Comparison of ENCODE assay signal across 11 mouse cellular contexts in the genomic region with DNA sequence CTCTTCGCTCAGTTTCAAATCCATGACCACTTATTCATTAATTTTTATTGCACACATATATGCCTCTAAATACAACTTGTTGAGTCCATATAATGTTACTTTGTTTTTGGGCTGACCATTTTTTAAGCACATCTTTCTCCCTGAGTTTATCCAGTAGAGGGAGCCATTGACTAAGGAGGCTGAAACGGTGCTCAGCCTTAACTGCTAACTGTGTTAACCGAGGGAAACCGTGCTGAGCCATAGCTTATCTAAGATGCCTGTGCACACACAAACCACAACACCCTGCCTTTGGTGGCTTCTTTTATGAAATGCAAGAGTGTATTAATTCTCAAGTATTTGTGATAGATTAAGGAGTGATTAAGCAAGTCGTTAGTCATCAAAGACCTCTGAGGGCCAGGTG. TPM values are rescaled to one million over a fixed set of nuclear protein-coding genes. Genes with fewer than 3 reads are reported as not detected.
DNase-seq lines count a peak whose midpoint lies in the region; ATAC-seq and TF ChIP-seq lines count a peak whose summit lies in the region.
"Had no signal": no experiment of that assay in that cellular context is flagged by ENCODE, and none has a peak within 500 bp of the region (broad histone marks: within the 10 kb centered on the region; RNA-seq: fewer than 3 reads in every experiment).

No protein-coding gene starts in this region.

- WGBS in forebrain, postnatal 0 days = 42% methylated on average over 5 of the region's 5 CpGs
- 57% methylated on average over 5 of the region's 5 CpGs for WGBS in forebrain, embryonic 11.5 days
- 58% methylated on average over 5 of the region's 5 CpGs for WGBS in midbrain, embryonic 11.5 days
- 50% methylated on average over 5 of the region's 5 CpGs for WGBS in midbrain, embryonic 15.5 days

- peaks cover 67% of the 10 kb centered on the region for H3K36me3 ChIP-seq in forebrain, postnatal 0 days (ENCODE audit: insufficient read depth)
- H3K36me3 ChIP-seq in forebrain, embryonic 11.5 days (ENCODE audit: control insufficient read depth, insufficient read depth, low read length) = no peaks in the 10 kb centered on the region; the same call in 1 of the 2 replicates
- H3K36me3 ChIP-seq in midbrain, embryonic 11.5 days (ENCODE audit: control insufficient read depth, insufficient read depth, low read length) = peaks cover 5% of the 10 kb centered on the region; the same call in 1 of the 2 replicates
- H3K36me3 ChIP-seq in midbrain, embryonic 15.5 days (replicated peaks) = peaks cover 47% of the 10 kb centered on the region

- H3K27ac ChIP-seq in forebrain, postnatal 0 days (ENCODE audit: low read depth, low read length) = no peak overlapping the region
- no peak overlapping the region for H3K27ac ChIP-seq in forebrain, embryonic 11.5 days (ENCODE audit: low read depth, low read length)
- no peak overlapping the region for H3K27ac ChIP-seq in midbrain, embryonic 11.5 days (ENCODE audit: low read depth, low read length)
- H3K27ac ChIP-seq in midbrain, embryonic 15.5 days = no peak overlapping the region
- H3K27ac ChIP-seq: neural tube, embryonic 13.5 days had no signal

- peak; percentile 65 for TF ChIP-seq CTCF in forebrain, postnatal 0 days (IDR thresholded peaks at IDR 0.05; ENCODE audit: low read depth)

- H3K4me3 ChIP-seq in forebrain, postnatal 0 days (ENCODE audit: low read depth, low read length) = no peak overlapping the region
- no peak overlapping the region for H3K4me3 ChIP-seq in forebrain, embryonic 11.5 days (ENCODE audit: low read depth, low read length)
- no peak overlapping the region for H3K4me3 ChIP-seq in midbrain, embryonic 11.5 days (ENCODE audit: low read depth, low read length)
- H3K4me3 ChIP-seq in midbrain, embryonic 15.5 days = no peak overlapping the region
- H3K4me3 ChIP-seq: neural tube, embryonic 13.5 days had no signal

- peak; percentile 66 for ATAC-seq in forebrain, postnatal 0 days
- ATAC-seq in forebrain, embryonic 11.5 days (replicated peaks; ENCODE audit: low FRiP score) = no peak
- 0 out of 2 replicates have a peak, but pooled peaks have one; percentile 42 for ATAC-seq in midbrain, embryonic 11.5 days (ENCODE audit: low FRiP score)
- ATAC-seq in midbrain, embryonic 15.5 days (replicated peaks) = no peak; the same call in 1 of the 2 replicates
- ATAC-seq in common myeloid progenitor, adult 5-6 weeks (replicated peaks; ENCODE audit: low read depth, poor library complexity, severe bottlenecking) = peak; percentile 97
- ATAC-seq in neutrophil, adult 5-6 weeks (ENCODE audit: extremely low read depth, insufficient number of reproducible peaks, low FRiP score, poor library complexity, severe bottlenecking) = 0 out of 2 replicates have a peak, but pooled peaks have one; percentile 19
- ATAC-seq in inflammation-experienced regulatory T-cells, adult 6 months = no peak

- H3K9me3 ChIP-seq in forebrain, postnatal 0 days (ENCODE audit: low read length) = no peaks in the 10 kb centered on the region
- no peaks in the 10 kb centered on the region for H3K9me3 ChIP-seq in forebrain, embryonic 11.5 days (ENCODE audit: control insufficient read depth, low read length)
- no peaks in the 10 kb centered on the region for H3K9me3 ChIP-seq in midbrain, embryonic 11.5 days (ENCODE audit: control insufficient read depth, low read length)
- H3K9me3 ChIP-seq in midbrain, embryonic 15.5 days = no peaks in the 10 kb centered on the region
- H3K9me3 ChIP-seq: neural tube, embryonic 13.5 days had no signal

- no peak overlapping the region for H3K9ac ChIP-seq in forebrain, postnatal 0 days
- H3K9ac ChIP-seq in forebrain, embryonic 11.5 days (ENCODE audit: low read length) = no peak overlapping the region
- no peak overlapping the region for H3K9ac ChIP-seq in midbrain, embryonic 11.5 days (ENCODE audit: low read length)
- H3K9ac ChIP-seq in midbrain, embryonic 15.5 days = no peak overlapping the region
- H3K9ac ChIP-seq: neural tube, embryonic 13.5 days had no signal

- H3K4me2 ChIP-seq in forebrain, postnatal 0 days (ENCODE audit: low read depth) = no peak overlapping the region
- H3K4me2 ChIP-seq in forebrain, embryonic 11.5 days (ENCODE audit: low read depth, low read length, severe bottlenecking) = no peak overlapping the region
- H3K4me2 ChIP-seq in midbrain, embryonic 11.5 days = no peak overlapping the region
- no peak overlapping the region for H3K4me2 ChIP-seq in midbrain, embryonic 15.5 days
- H3K4me2 ChIP-seq: neural tube, embryonic 13.5 days had no signal

- DNase-seq in forebrain, postnatal 0 days = peak; percentile 49
- no peak for DNase-seq in forebrain, embryonic 11.5 days (ENCODE audit: low spot score)
- DNase-seq in midbrain, embryonic 11.5 days (ENCODE audit: low spot score, missing footprints) = peak; percentile 86
- no peak for DNase-seq in gastrocnemius, postnatal 25 days
- DNase-seq: adrenal gland, postnatal 10 days; kidney, adult 18-20 months had no signal

- H3K27me3 ChIP-seq in forebrain, postnatal 0 days (ENCODE audit: insufficient read depth, low read length) = no peaks in the 10 kb centered on the region
- H3K27me3 ChIP-seq in forebrain, embryonic 11.5 days (ENCODE audit: control insufficient read depth, insufficient read depth, low read length) = no peaks in the 10 kb centered on the region
- H3K27me3 ChIP-seq in midbrain, embryonic 11.5 days (ENCODE audit: control insufficient read depth, insufficient read depth, low read length) = no peaks in the 10 kb centered on the region
- no peaks in the 10 kb centered on the region for H3K27me3 ChIP-seq in midbrain, embryonic 15.5 days (replicated peaks)
- H3K27me3 ChIP-seq: neural tube, embryonic 13.5 days had no signal

- H3K4me1 ChIP-seq in forebrain, postnatal 0 days (ENCODE audit: insufficient read depth) = no peaks in the 10 kb centered on the region
- H3K4me1 ChIP-seq in forebrain, embryonic 11.5 days (replicated peaks; ENCODE audit: control insufficient read depth, insufficient read depth, low read length) = no peaks in the 10 kb centered on the region
- no peaks in the 10 kb centered on the region for H3K4me1 ChIP-seq in midbrain, embryonic 11.5 days (ENCODE audit: control insufficient read depth, insufficient read depth, low read length)
- no peaks in the 10 kb centered on the region for H3K4me1 ChIP-seq in midbrain, embryonic 15.5 days
- H3K4me1 ChIP-seq: neural tube, embryonic 13.5 days had no signal

RNA-seq across cellular contexts. Expression of a gene that starts 7.3 kb away (rescaled TPM):
- total RNA-seq in forebrain, postnatal 0 days (2014; rRNA removed) = 30.5 and 32.1 TPM in 2 replicates
- 81.5 and 85.7 TPM in 2 replicates for polyA plus RNA-seq in forebrain, postnatal 0 days (2015; fragmentation: Nextera tagmentation; extraction: Ambion mirVana)
- polyA plus RNA-seq in forebrain, embryonic 11.5 days (2014; fragmentation: Nextera tagmentation; extraction: Ambion mirVana) = 119 and 121 TPM in 2 replicates
- polyA plus RNA-seq in midbrain, embryonic 11.5 days (2014; fragmentation: Nextera tagmentation; extraction: Ambion mirVana) = 112 and 123 TPM in 2 replicates
- 60.3 and 64.4 TPM in 2 replicates for polyA plus RNA-seq in midbrain, embryonic 15.5 days (2015; fragmentation: Nextera tagmentation; extraction: Ambion mirVana)
- total RNA-seq in common myeloid progenitor, adult 5-6 weeks (2017) = 41.8 and 47.7 TPM in 2 replicates
- total RNA-seq in neutrophil, adult 5-6 weeks (2017) = 16.8 and 18.6 TPM in 2 replicates
- total RNA-seq in gastrocnemius, postnatal 25 days (2021) = 10 to 100 TPM; 14.3 to 14.4 TPM
- polyA plus RNA-seq in inflammation-experienced regulatory T-cells, adult 6 months (2017; shearing (Covaris generic)) = 10 to 100 TPM; 47.5 to 61.4 (median 59.5) TPM

RNA-seq across cellular contexts. Expression of a gene that starts 29.1 kb away (rescaled TPM):
- 0.08 and 0.29 TPM in 2 replicates for total RNA-seq in forebrain, postnatal 0 days (2014; rRNA removed)
- polyA plus RNA-seq in forebrain, postnatal 0 days (2015; fragmentation: Nextera tagmentation; extraction: Ambion mirVana) = 0.08 TPM in 1 of 2 replicates, not detected in the other
- not detected in 2 replicates for polyA plus RNA-seq in forebrain, embryonic 11.5 days (2014; fragmentation: Nextera tagmentation; extraction: Ambion mirVana)
- polyA plus RNA-seq in midbrain, embryonic 11.5 days (2014; fragmentation: Nextera tagmentation; extraction: Ambion mirVana) = not detected in 2 replicates
- 0.18 TPM in 1 of 2 replicates, not detected in the other for polyA plus RNA-seq in midbrain, embryonic 15.5 days (2015; fragmentation: Nextera tagmentation; extraction: Ambion mirVana)
- not detected in 2 replicates for total RNA-seq in common myeloid progenitor, adult 5-6 weeks (2017)
- not detected in 2 replicates for total RNA-seq in neutrophil, adult 5-6 weeks (2017)
- total RNA-seq in gastrocnemius, postnatal 25 days (2021) = 10 to 100 TPM in 1 of 2 experiments, 1 to 10 TPM in 1; 9.7 to 18.5 TPM
- polyA plus RNA-seq in inflammation-experienced regulatory T-cells, adult 6 months (2017; shearing (Covaris generic)) = not detected

RNA-seq across cellular contexts. Expression of a gene that starts 33.5 kb away (rescaled TPM):
- total RNA-seq in forebrain, postnatal 0 days (2014; rRNA removed) = 11.8 and 18.4 TPM in 2 replicates
- polyA plus RNA-seq in forebrain, postnatal 0 days (2015; fragmentation: Nextera tagmentation; extraction: Ambion mirVana) = 7.4 and 11.9 TPM in 2 replicates
- polyA plus RNA-seq in forebrain, embryonic 11.5 days (2014; fragmentation: Nextera tagmentation; extraction: Ambion mirVana) = 0.08 and 0.25 TPM in 2 replicates
- 0.34 and 0.44 TPM in 2 replicates for polyA plus RNA-seq in midbrain, embryonic 11.5 days (2014; fragmentation: Nextera tagmentation; extraction: Ambion mirVana)
- polyA plus RNA-seq in midbrain, embryonic 15.5 days (2015; fragmentation: Nextera tagmentation; extraction: Ambion mirVana) = 8.5 and 8.7 TPM in 2 replicates
- not detected in 2 replicates for total RNA-seq in common myeloid progenitor, adult 5-6 weeks (2017)
- 0.12 TPM in 1 of 2 replicates, not detected in the other for total RNA-seq in neutrophil, adult 5-6 weeks (2017)
- under 1 TPM; 0.54 to 0.59 TPM for total RNA-seq in gastrocnemius, postnatal 25 days (2021)
- polyA plus RNA-seq in inflammation-experienced regulatory T-cells, adult 6 months (2017; shearing (Covaris generic)) = not detected

Comparison
In these comparisons a context has a peak if more than half of its experiments do, and no peak if none do; other contexts are left out.
1. ATAC-seq: peak in forebrain, postnatal 0 days (single experiment), midbrain, embryonic 11.5 days (single experiment), common myeloid progenitor, adult 5-6 weeks (single experiment) and neutrophil, adult 5-6 weeks (single experiment); none in forebrain, embryonic 11.5 days (single experiment), midbrain, embryonic 15.5 days (single experiment) and inflammation-experienced regulatory T-cells, adult 6 months (single experiment).
2. DNase-seq: peak in forebrain, postnatal 0 days (single experiment) and midbrain, embryonic 11.5 days (single experiment); none in forebrain, embryonic 11.5 days (single experiment) and gastrocnemius, postnatal 25 days (single experiment).